Mouse (Mus musculus): Measurements from ENCODE around the gene Scml4. TPM values are rescaled to one million over a fixed set of nuclear protein-coding genes. Genes with fewer than 3 reads are reported as not detected.

The Scml4 gene
- polyA plus RNA-seq, 1 experiment from 2014 or later, result 0.49 TPM

DNA sequence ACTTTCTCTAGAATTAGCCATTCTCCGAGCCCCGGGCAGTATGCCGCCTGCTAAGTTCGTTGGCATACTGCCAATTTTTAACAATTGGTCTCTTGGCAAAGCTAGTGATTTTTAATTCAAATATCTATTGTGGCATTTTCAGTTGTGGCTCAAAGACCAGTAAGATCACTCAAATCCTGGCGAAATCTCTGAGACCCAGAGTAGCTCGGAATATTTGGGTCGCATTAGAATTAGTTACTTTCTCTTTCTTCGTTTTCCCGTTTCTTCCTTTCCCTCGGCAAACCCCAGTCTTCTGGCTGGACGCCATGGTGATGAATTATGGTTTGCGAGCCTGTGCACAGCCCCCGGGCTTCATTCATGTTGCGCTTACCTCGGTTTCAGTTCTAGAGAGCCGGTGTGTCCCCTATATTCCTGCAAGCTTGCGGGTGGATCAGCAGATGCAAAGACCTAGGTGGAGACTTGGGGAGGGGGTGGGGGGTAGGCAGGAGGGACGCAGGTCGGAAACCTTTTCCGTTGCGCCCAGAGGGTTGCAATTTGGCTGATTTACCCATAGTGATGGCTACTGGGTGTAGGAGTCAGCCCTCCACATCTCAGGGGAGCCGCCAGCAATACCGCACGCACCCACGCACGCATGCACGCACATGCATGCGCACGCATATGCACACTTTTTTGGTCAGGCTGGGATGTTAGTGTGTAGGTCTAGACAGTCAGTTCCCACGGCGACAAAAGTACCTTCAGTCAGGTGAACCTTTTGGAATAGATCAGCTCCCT is 3.6 kb downstream of the Scml4 start:
- H3K27ac ChIP-seq (replicated peaks; ENCODE audit: low read depth, low read length), result no peak overlapping the region
- peak overlapping the region; percentile 13 for H3K4me2 ChIP-seq (ENCODE audit: low read depth, low read length)
- 62% methylated on average over 31 of the region's 31 CpGs for WGBS
- H3K4me1 ChIP-seq (ENCODE audit: control insufficient read depth, insufficient read depth, low read length), result no peaks in the 10 kb centered on the region; the same call in 1 of the 2 replicates
- ATAC-seq (replicated peaks; ENCODE audit: insufficient number of reproducible peaks, low FRiP score, low TSS enrichment, low read depth) (no peak), DNase-seq (ENCODE audit: low spot score) (peak; percentile 32)
- H3K36me3 ChIP-seq (replicated peaks; ENCODE audit: control insufficient read depth, insufficient read depth, low read depth, low read length), result no peaks in the 10 kb centered on the region
- H3K9me3 ChIP-seq (replicated peaks; ENCODE audit: control insufficient read depth, low read length), result no peaks in the 10 kb centered on the region
- H3K27me3 ChIP-seq (ENCODE audit: control insufficient read depth, insufficient read depth, low read length), result no peaks in the 10 kb centered on the region
- H3K4me3 ChIP-seq (ENCODE audit: low read depth, low read length), result no peak overlapping the region
- H3K9ac ChIP-seq (replicated peaks; ENCODE audit: low read length), result no peak overlapping the region

- Histone ChIP-seq H3K4me1 (ENCODE audit: control insufficient read depth, insufficient read depth, low read length) (no peaks in the 10 kb centered on the region; the same call in 1 of the 2 replicates), H3K36me3 (replicated peaks; ENCODE audit: control insufficient read depth, insufficient read depth, low read depth, low read length) (no peaks in the 10 kb centered on the region), H3K9me3 (replicated peaks; ENCODE audit: control insufficient read depth, low read length) (no peaks in the 10 kb centered on the region), H3K9ac (replicated peaks; ENCODE audit: low read length) (no peak overlapping the region), H3K27me3 (ENCODE audit: control insufficient read depth, insufficient read depth, low read length) (no peaks in the 10 kb centered on the region), H3K4me2 (ENCODE audit: low read depth, low read length) (no peak overlapping the region), H3K27ac (replicated peaks; ENCODE audit: low read depth, low read length) (no peak overlapping the region), H3K4me3 (ENCODE audit: low read depth, low read length) (no peak overlapping the region)
- no peak for ATAC-seq (replicated peaks; ENCODE audit: insufficient number of reproducible peaks, low FRiP score, low TSS enrichment, low read depth)
- WGBS, result 53% methylated on average over 5 of the region's 5 CpGs
- DNase-seq (ENCODE audit: low spot score), result peak; percentile 25
These were observed 4.5 kb downstream of the Scml4 start for GRCm38 (mm10) chr10:42864696-42865095.

DNA sequence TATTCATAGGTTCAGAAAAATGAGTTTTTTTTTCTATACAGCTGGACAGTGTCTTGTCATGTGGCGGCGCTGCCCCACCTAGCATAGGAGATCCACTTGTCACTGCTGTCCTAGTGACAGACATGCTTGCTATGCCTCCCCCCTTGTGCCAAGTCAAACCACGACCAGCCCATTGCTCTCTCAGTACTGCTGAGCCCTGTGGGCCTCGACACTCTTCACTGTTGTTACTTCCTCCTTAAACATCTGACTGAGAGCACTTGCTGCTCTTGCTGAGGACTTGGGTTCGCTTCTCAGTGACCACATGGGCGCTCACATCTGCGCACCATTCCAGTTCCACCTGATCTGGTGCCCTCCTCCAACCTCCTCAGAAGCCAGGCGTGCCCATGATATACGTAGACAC is 8.2 kb downstream of the Scml4 start:
- WGBS, result 87% methylated on average over 9 of the region's 9 CpGs
- Histone ChIP-seq H3K9me3 (replicated peaks; ENCODE audit: control insufficient read depth, low read length) (no peaks in the 10 kb centered on the region), H3K4me2 (ENCODE audit: low read depth, low read length) (no peak overlapping the region), H3K4me1 (ENCODE audit: control insufficient read depth, insufficient read depth, low read length) (no peaks in the 10 kb centered on the region), H3K4me3 (ENCODE audit: low read depth, low read length) (no peak overlapping the region), H3K9ac (replicated peaks; ENCODE audit: low read length) (no peak overlapping the region), H3K27ac (replicated peaks; ENCODE audit: low read depth, low read length) (no peak overlapping the region), H3K27me3 (ENCODE audit: control insufficient read depth, insufficient read depth, low read length) (no peaks in the 10 kb centered on the region), H3K36me3 (replicated peaks; ENCODE audit: control insufficient read depth, insufficient read depth, low read depth, low read length) (no peaks in the 10 kb centered on the region)
- DNase-seq (ENCODE audit: low spot score), result no peak
- ATAC-seq (replicated peaks; ENCODE audit: insufficient number of reproducible peaks, low FRiP score, low TSS enrichment, low read depth), result no peak

- Histone ChIP-seq H3K4me3 (ENCODE audit: low read depth, low read length) (no peak overlapping the region), H3K4me2 (ENCODE audit: low read depth, low read length) (no peak overlapping the region), H3K4me1 (ENCODE audit: control insufficient read depth, insufficient read depth, low read length) (no peaks in the 10 kb centered on the region), H3K9ac (replicated peaks; ENCODE audit: low read length) (no peak overlapping the region), H3K27ac (replicated peaks; ENCODE audit: low read depth, low read length) (no peak overlapping the region), H3K27me3 (ENCODE audit: control insufficient read depth, insufficient read depth, low read length) (no peaks in the 10 kb centered on the region), H3K9me3 (replicated peaks; ENCODE audit: control insufficient read depth, low read length) (no peaks in the 10 kb centered on the region), H3K36me3 (replicated peaks; ENCODE audit: control insufficient read depth, insufficient read depth, low read depth, low read length) (no peaks in the 10 kb centered on the region)
- DNase-seq (ENCODE audit: low spot score) (no peak), ATAC-seq (replicated peaks; ENCODE audit: insufficient number of reproducible peaks, low FRiP score, low TSS enrichment, low read depth) (no peak)
- 80% methylated on average over 6 of the region's 6 CpGs for WGBS
These were observed 9.3 kb downstream of the Scml4 start for GRCm38 (mm10) chr10:42869467-42869866.

DNA sequence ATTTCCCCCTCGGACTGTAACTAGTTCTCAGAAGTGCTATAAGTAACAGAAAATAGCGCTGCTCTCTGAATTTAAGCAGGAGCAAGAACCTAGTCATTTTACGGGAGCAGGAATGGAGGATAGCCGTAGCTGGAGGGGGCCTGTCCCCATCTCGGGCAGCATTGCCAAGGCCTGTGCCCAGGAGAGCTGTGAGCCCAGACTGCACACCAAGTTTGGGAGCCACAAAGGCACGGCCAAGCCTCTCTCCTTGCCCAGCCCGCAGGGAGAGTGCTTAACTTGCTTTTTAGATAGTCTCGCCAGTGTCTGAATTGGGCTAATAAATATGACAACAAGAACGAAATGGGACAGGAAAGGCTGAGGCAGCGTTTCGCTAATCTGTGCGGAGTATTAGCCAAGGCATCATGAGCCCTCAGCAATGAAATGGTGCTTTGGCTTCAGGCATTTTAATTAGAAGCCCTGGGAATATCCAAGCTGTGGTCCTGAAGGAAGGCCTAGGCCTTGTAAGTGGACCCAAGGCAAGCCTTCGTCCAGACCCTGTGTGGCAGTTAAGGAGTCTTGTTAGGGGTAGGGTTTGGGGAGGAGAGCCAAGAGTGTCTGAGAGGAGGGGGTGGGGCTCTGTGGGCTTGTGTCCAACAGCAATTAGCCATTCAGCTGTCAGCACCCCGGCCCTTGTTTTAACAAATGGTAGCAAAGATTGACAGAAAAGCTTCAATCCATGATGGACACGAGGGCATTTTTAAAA is 12.3 kb downstream of the Scml4 start:
- Histone ChIP-seq H3K4me1 (ENCODE audit: control insufficient read depth, insufficient read depth, low read length) (no peaks in the 10 kb centered on the region), H3K9ac (replicated peaks; ENCODE audit: low read length) (no peak overlapping the region), H3K27me3 (ENCODE audit: control insufficient read depth, insufficient read depth, low read length) (no peaks in the 10 kb centered on the region), H3K9me3 (replicated peaks; ENCODE audit: control insufficient read depth, low read length) (no peaks in the 10 kb centered on the region), H3K4me3 (ENCODE audit: low read depth, low read length) (no peak overlapping the region), H3K4me2 (ENCODE audit: low read depth, low read length) (no peak overlapping the region), H3K36me3 (replicated peaks; ENCODE audit: control insufficient read depth, insufficient read depth, low read depth, low read length) (no peaks in the 10 kb centered on the region), H3K27ac (replicated peaks; ENCODE audit: low read depth, low read length) (no peak overlapping the region)
- no peak for DNase-seq (ENCODE audit: low spot score)
- ATAC-seq (replicated peaks; ENCODE audit: insufficient number of reproducible peaks, low FRiP score, low TSS enrichment, low read depth), result no peak
- WGBS, result 82% methylated on average over 15 of the region's 15 CpGs

GRCm38 (mm10) chr10:42873077-42873595 is 13.0 kb downstream of the Scml4 start:
- no peak overlapping the region for H3K9ac ChIP-seq (replicated peaks; ENCODE audit: low read length)
- H3K27me3 ChIP-seq (ENCODE audit: control insufficient read depth, insufficient read depth, low read length), result no peaks in the 10 kb centered on the region
- H3K27ac ChIP-seq (replicated peaks; ENCODE audit: low read depth, low read length), result no peak overlapping the region
- H3K36me3 ChIP-seq (replicated peaks; ENCODE audit: control insufficient read depth, insufficient read depth, low read depth, low read length), result no peaks in the 10 kb centered on the region
- WGBS, result 85% methylated on average over 7 of the region's 7 CpGs
- H3K9me3 ChIP-seq (replicated peaks; ENCODE audit: control insufficient read depth, low read length), result no peaks in the 10 kb centered on the region
- H3K4me2 ChIP-seq (ENCODE audit: low read depth, low read length), result no peak overlapping the region
- ATAC-seq (replicated peaks; ENCODE audit: insufficient number of reproducible peaks, low FRiP score, low TSS enrichment, low read depth), result no peak
- H3K4me3 ChIP-seq (ENCODE audit: low read depth, low read length), result no peak overlapping the region
- no peaks in the 10 kb centered on the region for H3K4me1 ChIP-seq (ENCODE audit: control insufficient read depth, insufficient read depth, low read length)
- no peak for DNase-seq (ENCODE audit: low spot score)

- DNase-seq (ENCODE audit: low spot score) (no peak), ATAC-seq (replicated peaks; ENCODE audit: insufficient number of reproducible peaks, low FRiP score, low TSS enrichment, low read depth) (no peak)
- no peak overlapping the region for H3K4me3 ChIP-seq (ENCODE audit: low read depth, low read length)
- H3K4me2 ChIP-seq (ENCODE audit: low read depth, low read length), result no peak overlapping the region
- no peaks in the 10 kb centered on the region for H3K9me3 ChIP-seq (replicated peaks; ENCODE audit: control insufficient read depth, low read length)
- H3K36me3 ChIP-seq (replicated peaks; ENCODE audit: control insufficient read depth, insufficient read depth, low read depth, low read length), result no peaks in the 10 kb centered on the region
- no peak overlapping the region for H3K9ac ChIP-seq (replicated peaks; ENCODE audit: low read length)
- H3K27ac ChIP-seq (replicated peaks; ENCODE audit: low read depth, low read length), result no peak overlapping the region
- H3K27me3 ChIP-seq (ENCODE audit: control insufficient read depth, insufficient read depth, low read length), result no peaks in the 10 kb centered on the region
- WGBS, result 70% methylated on average over 5 of the region's 5 CpGs
- no peaks in the 10 kb centered on the region for H3K4me1 ChIP-seq (ENCODE audit: control insufficient read depth, insufficient read depth, low read length)
These were observed 16.0 kb downstream of the Scml4 start for GRCm38 (mm10) chr10:42876172-42876571.

DNA sequence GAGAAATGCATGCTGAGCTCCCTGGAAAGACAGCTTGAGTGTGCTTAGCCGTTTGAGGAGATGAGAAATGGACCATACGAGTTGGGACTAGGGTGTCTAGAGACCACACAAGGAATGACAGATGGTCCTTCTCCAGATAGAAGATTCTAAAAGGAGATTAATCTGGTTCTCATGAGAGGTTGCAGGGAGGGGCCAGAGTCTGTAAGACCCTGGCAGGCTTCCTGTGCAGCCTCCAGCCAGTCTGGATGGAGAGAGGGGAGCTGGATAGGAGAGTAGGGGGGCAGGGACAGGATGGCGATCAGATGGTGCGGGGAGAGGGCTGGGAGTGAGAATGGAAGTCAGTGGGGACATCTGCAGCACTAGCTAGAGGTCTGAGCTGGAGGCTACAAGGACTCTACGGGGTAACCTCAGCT is 19.1 kb downstream of the Scml4 start:
- whole genome bisulfite sequencing, result 78% methylated on average over 5 of the region's 5 CpGs
- H3K36me3 ChIP-seq (replicated peaks; ENCODE audit: control insufficient read depth, insufficient read depth, low read depth, low read length), result no peaks in the 10 kb centered on the region
- no peaks in the 10 kb centered on the region for H3K27me3 ChIP-seq (ENCODE audit: control insufficient read depth, insufficient read depth, low read length)
- no peak overlapping the region for H3K27ac ChIP-seq (replicated peaks; ENCODE audit: low read depth, low read length)
- no peak for DNase-seq (ENCODE audit: low spot score)
- no peak overlapping the region for H3K4me3 ChIP-seq (ENCODE audit: low read depth, low read length)
- H3K4me2 ChIP-seq (ENCODE audit: low read depth, low read length), result no peak overlapping the region
- no peak overlapping the region for H3K9ac ChIP-seq (replicated peaks; ENCODE audit: low read length)
- no peaks in the 10 kb centered on the region for H3K9me3 ChIP-seq (replicated peaks; ENCODE audit: control insufficient read depth, low read length)
- no peaks in the 10 kb centered on the region for H3K4me1 ChIP-seq (ENCODE audit: control insufficient read depth, insufficient read depth, low read length)
- ATAC-seq (replicated peaks; ENCODE audit: insufficient number of reproducible peaks, low FRiP score, low TSS enrichment, low read depth), result no peak

All from embryonic facial prominence, embryonic 11.5 days (tissue).